Mouse (Mus musculus) kidney, postnatal 36 days (tissue): ENCODE results near the gene Lrrc8d.
A peak's percentile ranks its signal among the peaks of the same experiment; 100 is the strongest.

Source experiments
- DNase-seq, 2 experiments: peaks; one replicate each; pipeline ENCODE4 v3.0.0; 2021 to 2022; ENCODE audit warnings: mixed read lengths in 2 of 2

Lrrc8d gene

DNA sequence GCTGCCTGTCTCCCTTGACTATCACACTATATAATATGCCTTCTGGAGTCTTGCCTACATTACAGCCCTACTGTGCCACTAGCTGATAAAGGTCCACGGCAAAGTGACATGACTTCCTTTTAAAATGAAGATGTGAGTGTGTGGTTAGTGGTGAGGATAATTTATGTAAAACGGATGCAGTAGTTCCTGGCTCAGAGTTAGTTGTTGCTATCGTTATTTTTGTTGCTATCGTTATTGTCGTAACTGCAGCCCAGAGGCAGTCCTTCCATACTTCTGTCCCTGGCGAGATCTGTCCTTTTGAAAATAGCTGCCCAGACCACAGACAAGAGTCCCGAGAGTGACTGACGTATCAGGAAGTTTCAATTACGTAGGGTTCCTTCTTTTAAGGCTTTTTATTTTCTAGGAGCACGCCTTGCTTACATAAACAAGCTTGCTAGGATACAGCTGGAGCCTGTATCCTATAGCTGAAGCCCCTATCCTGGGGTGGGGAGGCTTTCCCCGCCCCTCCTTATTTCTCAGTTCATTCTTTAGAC lies 18.4 kb downstream of the Lrrc8d start:
- no peak for DNase-seq

DNA sequence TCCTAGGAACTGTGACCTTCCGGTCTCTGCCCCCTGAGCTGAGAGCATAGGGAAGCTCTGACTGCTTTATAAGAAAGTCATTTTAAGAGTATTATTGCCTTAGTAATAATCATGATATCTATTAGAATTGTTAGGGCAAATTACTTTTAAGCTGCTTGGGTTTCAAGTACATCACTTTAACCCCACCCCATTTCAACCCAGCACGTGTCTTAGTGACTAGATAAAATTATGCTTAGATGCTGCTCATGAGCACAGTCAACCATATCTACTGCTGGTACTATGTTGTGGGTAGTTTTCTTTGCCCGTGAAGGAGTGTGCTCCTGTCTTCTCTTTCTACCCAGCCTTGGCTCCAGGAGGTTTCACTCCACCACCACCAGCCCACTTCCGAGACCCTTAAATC lies 21.5 kb downstream of the Lrrc8d start:
- DNase-seq: peak in 1 of 2 experiments; percentile 43

DNA sequence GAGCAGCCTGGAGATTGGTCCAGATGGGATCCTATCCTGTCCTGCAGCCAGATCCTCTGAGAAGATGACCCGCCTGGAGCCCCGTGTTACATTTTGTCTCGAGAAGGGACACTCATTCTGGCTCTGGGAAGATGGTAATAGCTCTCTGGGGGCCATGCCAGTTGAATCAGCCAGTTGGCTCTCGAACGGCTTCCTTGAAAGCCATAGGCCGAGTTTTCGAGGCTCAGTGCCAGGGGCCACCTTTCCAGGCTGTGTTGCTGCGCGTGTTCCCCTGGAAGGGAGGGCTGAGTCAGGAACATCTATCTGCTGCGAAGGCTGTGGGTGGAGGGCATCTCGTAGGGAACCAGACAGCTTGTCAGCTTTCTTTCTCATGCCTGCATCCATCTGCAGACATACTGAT lies 23.0 kb downstream of the Lrrc8d start:
- DNase-seq: peak in 1 of 2 experiments; percentile 59

DNA sequence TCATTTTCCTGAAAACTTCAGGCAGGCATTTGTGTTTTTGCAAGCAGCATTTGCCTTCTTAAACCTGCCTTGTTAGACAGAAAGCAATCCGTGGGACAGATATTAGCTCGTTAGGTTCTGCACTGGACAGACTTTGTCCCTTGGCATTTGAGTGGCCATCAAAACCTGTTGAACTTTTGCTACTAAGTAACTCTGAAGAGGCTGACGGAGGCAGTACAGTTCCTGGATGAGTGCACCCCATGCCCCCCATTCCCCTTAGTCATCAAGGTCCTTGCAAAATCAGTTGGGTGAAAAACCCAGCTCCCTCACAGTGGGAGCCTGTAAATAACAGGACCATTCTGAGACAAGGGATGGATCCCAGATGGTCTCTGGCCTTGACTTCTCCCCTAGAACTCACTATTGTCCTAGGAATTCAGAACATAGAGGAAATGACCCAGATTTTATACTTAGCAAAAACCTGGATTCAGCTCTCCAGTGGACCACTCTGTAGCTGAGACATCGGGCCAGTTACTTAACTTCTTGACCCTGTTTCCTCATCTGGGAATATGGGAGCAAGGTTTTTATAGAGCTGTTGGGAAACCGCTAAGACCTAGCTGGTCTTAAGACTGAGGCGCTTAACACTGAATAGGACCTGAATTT lies 30.5 kb downstream of the Lrrc8d start:
- peak; percentile 71 to 87 for DNase-seq

DNA sequence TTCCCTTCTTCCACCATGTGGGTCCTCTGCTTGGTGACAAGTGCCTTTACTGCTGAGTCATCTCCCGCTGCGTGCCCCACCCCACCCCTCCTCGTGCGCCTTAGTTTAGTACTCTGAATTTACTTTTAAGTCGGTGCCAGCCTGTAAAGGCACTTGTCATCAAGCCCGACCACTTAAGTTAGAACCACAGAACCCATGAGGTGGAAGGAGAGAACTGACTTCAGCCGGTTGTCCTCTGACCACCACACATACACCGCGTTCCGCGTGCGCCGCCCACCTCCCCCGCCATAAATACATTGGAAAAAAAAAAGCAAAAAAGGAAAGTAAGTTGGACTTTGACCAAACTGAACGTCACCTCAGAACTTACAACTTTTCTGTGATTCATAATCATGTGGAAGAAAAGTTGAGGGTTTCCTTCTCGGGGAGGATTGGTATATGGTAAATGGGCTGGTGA lies 31.4 kb downstream of the Lrrc8d start:
- peak in 1 of 2 experiments; percentile 52 for DNase-seq

DNA sequence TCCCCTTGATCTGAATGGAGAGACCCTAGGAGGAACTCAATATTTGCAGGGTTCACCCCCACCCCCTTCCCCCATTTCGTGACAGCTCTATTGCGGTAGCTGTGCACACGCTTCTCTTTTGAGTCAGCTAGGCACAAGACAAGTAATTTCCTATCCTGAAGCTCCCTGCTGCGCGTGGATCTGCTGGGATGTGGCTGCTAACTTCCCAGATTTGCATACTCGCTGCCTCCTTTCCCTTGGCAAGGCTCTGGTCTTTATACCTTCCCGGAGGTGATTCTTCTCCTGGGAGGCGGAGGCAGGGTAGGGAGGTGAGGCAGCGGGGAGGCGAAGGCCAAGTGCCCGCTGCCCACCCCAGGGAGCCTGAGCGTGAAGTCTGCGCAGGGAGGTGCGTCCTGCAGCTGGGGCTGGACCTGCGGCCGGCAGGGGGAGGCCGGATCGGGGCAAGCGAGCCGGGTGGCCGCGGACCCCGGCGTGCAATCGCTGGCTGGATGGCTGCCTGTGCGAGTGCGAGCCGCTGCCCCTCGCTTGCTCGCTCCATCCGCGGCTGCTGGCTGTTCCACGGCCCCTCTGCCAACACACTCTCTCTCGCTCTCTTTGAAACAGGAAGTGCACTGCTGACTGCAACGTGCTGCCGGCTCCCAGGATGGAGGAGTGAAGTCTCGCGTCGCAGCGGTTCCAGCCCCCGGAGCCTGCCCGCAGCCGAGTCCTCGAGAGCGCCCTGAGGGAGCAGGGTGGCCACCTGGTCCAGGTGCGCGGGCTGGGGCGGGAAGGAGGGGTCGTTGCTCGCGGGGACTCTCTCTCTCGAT lies 32.1 kb downstream of the Lrrc8d start:
- DNase-seq: peak; percentile 73 to 81

DNA sequence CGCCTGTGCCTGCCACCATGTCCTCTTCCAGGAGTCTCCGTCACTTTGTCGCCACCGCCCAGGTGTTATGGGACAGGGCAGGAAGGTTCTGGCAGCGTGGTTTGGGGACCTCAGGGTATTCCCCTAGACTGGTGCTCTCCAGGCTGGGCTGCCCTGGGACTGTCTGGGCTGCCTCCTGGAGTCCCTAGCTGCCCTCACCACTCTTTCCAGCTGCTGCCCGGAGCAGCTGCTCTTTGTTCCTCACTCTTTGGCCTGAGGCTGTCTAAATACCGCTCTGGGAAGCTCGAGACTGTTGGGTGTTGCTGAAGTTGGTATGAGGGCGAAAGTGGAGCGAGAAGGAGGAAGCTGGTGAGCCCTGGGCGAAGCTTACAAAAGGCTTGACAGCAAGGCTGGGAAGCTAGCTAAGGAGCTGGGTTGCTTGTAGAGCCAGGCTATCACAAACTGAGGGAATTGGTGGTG lies 32.7 kb downstream of the Lrrc8d start:
- peak; percentile 64 to 65 for DNase-seq

DNA sequence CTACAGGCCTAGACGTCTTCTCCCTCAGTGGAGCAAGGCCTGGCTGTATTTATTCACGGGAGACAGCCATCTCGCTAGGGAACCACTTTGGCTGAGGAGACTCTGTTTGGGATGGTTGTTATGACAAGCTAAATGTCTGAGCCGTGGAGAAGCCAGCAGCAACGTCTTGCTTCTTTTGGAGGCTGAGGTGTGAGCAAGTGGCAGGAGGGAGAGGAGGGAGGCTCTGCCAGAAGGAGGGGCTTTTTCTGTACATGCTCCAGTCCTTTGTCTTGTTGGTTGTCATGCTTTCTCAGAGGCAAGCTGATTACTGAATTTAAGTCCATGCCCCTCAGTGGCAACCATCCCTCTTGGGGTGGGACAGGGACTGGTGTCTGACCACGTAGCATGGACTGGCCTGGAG lies 33.5 kb downstream of the Lrrc8d start:
- no peak for DNase-seq

DNA sequence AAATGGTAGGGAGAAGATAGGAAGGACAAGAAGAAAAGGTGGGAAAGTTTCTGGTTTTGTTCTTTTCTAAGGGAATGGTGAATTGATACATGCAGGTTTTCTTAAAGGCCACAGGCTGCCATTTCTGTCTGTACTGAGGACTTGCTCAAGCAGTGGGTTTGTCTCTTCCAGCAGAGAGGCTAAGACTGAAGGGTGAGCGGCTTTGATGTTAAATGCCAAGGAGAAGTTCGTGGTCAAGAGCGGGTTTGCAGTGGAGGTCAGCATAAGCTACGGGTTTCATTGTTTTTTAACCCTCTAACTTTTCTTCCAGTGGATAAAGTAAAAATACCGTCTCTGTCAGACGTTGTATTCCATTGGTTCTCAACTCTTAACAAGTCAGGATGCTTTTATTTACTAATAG lies 36.6 kb downstream of the Lrrc8d start:
- DNase-seq: no peak

DNA sequence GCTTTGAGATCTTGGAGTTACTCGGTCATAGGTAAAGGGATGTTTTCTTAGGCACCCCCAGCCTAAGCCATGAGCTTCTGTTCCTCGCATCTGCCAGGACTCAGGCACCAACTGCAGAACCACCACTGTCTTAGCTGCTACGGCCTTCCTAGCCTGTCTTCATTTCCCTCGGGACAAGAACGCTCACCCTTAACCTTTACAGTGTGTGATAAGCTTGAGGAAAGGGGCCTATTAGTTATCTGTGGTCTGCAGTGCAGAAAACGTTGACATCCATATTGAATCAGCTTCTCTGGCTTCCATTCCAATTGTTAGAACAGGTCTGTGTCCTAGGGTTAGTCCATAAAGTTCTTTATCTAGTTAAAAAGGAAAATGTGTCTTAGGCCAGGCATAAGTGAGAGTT lies 37.4 kb downstream of the Lrrc8d start:
- DNase-seq: peak in 1 of 2 experiments; percentile 3

DNA sequence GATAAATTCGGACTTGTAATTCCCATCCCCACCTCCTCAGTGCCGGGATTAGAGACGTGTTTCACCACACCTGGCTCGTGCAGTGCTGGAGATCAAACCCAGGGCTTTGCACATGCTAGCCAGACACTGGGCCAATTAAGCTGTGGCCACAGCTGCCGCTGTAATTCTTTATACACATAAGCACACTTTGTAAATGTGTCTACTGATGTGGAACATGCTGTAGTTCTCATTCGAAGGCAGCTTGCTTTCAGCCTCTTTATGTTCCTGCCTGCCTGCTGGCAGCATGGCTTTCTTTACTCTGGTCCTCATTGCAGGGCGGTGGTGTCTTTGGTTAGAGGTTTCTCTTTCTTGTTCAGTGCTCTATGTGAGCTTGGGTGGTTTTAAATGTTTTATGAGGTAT lies 40.7 kb downstream of the Lrrc8d start:
- peak in 1 of 2 experiments; percentile 8 for DNase-seq

DNA sequence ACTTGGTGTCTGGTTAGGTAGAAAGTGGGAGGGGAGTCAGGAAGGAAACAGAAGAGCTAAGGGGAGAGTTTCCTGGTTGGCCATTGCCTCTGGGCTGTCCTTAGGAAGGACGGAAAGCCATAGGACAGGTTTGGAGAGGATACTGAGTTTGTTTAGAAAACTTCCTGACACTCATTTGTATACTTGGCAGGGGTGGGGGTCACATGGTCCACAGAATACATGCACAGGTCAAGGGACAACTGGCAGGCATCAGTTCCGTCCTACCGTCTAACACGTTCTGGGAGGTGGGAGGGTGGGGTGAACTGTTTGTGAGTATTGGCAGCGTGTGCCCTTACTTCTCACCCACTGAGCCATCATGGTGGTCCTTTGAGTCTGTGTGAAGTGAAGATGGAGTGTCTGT lies 42.9 kb downstream of the Lrrc8d start:
- DNase-seq: peak; percentile 77 to 82

DNA sequence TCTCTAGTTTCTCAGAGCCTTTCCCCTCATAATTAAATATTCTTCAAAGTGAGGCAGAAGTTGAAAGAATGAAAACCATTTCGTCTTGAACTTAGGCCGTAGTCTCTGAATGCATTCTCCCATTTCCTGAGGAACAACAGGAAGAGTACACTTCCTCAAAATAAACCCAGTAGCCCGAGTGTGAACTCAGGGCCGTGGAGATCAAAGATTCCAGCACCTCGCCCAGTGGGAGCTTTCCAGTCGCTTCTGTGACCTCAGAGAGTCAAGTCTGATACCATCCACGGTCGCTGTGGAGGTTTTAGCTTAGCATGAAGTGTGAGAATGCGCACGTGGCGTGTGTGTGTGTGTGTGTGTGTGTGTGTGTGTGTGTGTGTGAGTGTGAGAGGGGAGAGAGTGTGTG lies 45.6 kb downstream of the Lrrc8d start:
- DNase-seq: peak; percentile 60 to 64

DNA sequence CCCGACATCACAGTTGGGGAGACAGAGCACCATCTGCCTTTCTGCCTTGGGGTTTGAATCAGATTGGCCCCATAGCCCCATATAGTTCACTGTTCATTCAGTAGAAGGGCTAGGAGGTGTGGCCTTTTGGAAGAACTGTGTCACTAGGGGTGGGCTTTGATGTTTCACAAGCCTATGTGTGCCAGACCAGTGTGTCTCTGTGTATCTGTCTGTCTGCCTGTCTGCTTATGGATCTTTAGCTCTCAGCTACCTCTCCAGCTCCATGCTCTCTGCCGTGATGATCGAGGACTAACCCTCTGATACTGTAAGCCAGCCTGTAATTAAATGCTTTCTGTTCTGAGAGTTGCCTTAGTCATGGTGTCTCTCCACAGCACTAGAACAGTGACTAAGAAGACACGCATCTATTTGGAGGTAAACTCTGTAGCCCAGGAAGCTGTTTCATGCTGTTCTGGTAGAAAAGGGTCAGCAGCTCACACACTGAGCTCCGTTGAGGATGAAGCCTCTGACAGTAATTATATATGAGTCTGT lies 46.2 kb downstream of the Lrrc8d start:
- DNase-seq: no peak

DNA sequence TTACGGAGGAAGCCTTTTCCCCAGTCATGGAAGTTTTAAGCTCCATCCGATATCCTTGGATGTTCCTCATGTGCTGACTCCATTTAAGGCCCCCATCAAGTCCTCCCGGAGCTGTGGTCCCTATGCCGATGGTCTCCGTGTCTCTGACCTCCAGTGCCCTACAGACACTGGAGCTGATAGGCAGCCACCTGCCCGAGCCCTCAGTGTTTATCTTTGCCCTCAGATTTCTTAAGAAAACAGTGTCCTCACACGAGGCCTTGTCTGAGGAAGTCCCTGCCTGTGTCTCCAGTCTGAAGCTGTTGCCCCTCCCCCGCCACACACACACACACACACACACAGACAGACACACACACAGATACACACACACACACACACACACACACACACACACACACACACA lies 55.0 kb downstream of the Lrrc8d start:
- peak in 1 of 2 experiments; percentile 45 for DNase-seq

DNA sequence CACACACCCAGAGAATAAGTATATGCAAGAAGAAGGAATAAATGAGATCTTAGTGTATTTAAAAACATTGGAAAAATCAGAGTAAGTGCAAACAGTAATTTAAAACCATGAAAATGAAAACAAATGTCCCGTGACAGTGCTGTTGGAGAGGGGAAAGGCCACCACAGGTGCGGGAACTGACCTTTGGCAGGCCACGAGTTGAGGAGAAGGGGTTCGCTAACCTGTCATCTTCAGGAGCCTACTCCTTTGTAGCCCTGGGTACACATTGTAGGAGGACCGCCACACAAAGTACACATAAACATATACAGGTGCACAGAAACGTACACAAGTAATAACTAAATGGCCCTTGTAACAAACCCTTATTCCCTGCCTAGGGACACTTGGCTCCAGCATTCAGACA lies 55.7 kb downstream of the Lrrc8d start:
- peak in 1 of 2 experiments; percentile 39 for DNase-seq

DNA sequence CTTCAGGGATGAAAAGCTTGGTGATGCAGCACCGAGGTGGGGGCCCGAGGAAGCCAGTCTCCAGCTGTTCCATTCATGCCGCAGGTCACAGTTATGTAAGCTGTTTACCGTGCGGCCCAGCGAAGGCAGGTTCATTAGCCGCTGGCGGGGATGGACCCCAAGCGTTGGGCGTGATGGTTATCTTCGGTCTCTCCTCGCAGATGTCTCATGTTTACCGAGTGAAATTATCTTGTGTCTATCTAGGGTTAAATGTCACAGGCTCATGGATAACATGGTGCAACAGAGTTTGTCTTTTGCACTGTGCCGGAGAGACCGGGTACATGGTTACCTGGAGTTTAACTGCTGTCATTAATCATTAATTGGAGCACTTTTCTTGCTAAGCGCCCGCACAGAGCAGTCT lies 58.2 kb downstream of the Lrrc8d start:
- peak; percentile 67 to 76 for DNase-seq

DNA sequence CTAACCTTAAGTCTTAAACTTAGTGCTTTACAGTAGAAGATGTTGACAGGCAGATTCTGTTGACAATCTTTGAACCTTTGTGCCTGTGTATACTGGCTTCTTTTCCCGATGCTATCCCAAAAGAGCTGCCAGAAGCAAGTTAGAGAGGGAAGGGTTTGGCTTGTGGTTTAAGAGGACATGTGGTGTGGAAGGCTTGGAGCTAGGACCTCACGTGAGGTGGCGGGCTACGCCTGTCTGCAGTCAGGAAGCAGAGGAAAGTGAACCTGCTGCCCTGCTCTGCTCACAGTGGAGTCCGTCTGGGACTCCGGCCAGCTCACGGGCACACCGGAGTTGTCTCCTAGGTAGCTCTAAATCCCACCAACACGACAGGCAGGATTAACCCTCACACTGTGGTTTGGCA lies 59.1 kb downstream of the Lrrc8d start:
- DNase-seq: peak; percentile 85 to 88

DNA sequence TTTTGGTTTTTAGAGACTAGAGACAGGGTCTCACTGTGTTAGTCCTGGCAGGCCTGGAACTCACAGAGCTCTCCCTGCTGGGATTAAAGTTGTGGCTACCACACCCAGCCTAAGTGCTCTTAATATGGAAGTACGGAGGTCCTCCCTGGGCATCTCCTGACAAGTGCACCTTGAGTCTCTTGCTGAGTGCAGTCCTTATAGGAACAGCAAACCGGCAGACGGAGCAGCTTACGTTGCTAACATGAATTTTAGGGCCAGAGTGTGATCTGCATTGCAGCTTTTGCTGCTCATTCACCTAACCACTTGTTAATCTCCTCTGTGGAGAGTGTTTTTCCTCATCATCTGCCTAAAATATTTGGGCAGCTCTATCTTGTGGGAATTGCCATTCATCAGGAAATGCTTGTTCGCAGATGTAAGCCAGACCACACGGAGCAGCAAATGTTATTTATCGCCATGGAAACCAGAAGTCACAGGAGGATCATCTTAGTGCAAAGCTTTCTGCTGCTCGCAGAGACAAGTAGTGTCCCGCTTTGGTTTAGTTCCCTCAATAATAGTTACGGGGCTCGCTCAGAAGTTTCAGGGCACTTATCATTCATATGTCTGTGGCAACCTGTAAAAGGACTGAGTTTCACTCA lies 62.2 kb downstream of the Lrrc8d start:
- no peak for DNase-seq

DNA sequence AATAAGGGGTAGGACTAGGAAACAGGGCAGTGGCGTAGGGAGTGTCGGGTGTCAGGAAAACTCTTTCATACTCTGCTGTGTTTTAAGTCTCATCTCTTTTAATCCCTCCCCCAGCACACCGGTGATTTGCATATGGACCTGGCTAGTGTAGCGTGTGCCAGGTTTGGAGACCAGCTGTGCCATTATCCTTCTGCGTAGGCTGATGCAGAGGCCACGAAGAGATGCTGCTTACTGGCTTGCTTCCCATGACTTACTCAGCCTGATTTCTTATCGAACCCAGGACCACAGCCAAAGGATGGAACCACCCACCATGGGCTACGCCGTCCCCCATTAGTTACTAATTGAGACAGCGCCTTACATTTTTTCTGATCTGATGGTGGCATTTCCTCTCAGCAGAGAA lies 64.6 kb downstream of the Lrrc8d start:
- no peak for DNase-seq

DNA sequence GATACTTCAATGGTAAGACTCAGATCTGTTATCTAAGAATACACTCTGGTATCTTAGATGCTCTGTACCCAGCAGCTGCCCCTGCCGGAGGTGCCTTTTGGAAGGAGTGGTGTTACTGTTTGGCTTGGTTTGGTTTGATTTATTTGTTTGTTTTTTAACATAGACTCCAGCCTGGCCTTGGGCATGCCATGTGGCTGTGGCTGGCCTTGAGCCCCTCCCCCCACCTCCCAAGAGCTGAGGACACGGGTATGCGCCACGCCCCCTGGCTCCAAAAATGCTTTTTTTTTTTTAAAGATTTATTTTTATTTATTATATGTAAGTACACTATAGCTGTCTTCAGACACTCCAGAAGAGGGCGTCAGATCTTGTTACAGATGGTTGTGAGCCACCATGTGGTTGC lies 65.6 kb downstream of the Lrrc8d start:
- DNase-seq: peak in 1 of 2 experiments; percentile 47

DNA sequence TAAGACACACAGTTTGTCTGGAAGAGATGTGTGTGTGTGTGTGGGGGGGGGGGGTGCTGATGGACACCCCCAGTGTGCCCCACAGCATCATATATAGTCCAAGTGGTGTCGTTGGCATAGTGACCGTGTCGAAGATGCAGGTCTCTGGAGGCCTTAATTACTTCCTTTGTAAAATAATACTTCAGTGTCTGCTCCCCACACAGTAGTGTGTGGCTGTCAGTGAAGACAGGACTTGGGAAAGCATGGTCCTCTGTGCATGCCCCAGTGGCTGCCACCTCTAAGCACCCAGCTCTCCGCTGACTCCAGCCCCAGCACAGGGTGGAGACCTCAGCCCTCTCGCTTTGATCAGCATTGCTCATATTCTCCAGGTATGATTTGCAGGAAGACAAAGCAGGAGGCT lies 76.6 kb downstream of the Lrrc8d start:
- no peak for DNase-seq

DNA sequence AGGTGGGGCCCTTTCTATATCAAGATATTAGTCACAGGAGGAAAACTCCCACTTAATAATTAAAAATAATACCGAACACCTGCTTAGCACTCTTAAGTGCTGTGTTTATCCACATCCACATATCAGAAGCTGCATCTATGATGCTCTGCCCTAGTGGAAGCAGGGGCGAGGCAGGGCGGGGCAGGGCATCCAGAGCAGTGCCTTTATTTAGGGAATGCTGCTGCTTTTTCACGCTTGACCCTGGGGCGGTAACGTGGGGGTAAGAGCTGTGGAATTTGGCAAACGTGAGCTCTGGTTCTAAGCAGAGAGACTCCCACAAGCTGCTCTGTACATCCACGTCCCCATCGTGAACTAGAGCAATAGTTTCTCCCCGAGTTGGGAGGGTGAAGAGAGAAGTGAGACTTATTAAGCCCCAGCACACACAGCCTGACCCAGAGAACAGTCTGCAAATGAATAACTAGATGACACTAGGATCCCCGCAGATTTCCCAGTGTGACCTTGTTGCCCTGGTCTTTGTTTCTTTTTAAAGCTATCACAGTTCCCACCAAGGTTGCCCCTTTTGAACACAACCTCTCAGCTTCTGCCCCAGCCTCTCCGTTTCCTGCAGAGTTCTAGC lies 77.3 kb downstream of the Lrrc8d start:
- peak in 1 of 2 experiments; percentile 65 for DNase-seq
